Mouse (Mus musculus): ENCODE data around the gene Psmc3ip.

Psmc3ip gene

GRCm38 (mm10) chr11:101071810-101072428 is 23.3 kb downstream of the Psmc3ip start:
- DNase-seq = no peak

DNA sequence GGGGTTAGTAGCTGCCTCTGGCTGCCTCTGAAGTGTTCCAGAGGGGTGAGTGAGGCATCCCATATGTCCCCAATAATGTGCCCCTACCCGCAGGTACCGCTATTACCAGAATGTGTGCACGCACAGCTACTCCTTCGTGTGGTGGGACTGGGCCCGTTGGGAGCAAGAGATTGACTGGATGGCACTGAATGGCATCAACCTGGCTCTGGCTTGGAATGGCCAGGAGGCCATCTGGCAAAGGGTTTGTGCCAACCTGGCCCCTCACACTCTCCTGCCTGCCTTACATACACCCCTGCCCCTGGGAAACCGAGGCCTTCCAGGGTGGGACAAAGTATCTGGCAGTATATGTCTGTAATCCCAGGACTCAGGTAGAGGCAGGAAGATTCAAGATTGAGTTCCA is 24.2 kb downstream of the Psmc3ip start:
- no peak for DNase-seq

DNA sequence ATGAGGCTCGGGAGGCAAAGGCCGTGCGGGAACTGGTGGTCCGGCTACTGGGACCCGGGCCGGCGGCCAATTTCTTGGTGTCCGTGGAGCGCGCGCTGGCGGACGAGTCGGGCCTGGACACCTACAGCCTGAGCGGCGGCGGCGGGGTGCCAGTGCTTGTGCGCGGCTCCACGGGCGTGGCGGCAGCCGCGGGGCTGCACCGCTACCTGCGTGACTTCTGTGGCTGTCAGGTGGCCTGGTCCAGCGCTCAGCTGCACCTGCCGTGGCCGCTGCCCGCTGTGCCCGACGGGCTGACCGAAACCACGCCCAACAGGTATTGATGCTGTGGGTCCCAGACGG is 25.1 kb downstream of the Psmc3ip start:
- no peak for DNase-seq

DNA sequence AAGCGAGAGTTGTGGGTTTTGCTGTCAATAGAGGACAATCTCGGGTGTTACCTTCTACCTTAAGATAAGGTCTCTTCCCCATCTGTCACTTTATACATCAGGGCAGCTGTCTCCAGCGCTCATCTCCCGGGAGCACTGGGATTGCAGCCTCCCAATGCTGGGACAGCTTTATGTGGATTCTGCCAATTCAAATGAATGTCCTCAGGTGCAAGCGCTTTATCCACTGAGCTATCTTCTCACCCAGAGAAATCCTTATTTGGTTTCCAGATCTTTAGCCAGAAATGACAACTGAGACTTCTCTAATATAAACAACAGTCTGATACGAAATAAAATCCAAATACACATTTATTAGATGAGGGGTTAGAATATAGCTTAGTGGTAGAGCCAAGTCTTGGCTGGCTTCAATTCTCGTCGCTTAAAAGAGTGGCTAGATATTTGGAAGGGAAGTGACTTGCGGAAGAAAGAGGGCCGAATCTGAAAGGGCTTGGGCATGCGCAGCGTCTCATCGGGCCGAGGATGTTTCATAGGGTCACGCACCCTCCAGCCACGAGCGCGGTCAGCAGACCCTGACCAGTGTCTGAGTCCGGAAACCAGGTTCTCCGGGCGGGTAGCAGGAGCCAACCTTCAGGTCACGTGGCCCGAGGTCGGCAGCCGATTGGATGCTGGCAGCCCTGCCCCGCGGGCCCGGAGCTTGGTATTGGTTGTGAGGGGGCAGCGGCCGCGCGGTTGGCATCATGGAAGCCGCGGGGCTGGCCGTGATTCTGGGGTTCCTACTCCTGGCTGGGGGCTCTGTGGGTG is 25.6 kb downstream of the Psmc3ip start, which contains the start of gene Naglu:
Gene Naglu (plus strand): TSS at position 622 of the 798 bp plus-strand sequence.
- peak; percentile 96 for DNase-seq

- DNase-seq = peak; percentile 67
Measured at GRCm38 (mm10) chr11:101066549-101067412, 28.5 kb downstream of the Psmc3ip start.

GRCm38 (mm10) chr11:101065002-101065401 is 30.2 kb downstream of the Psmc3ip start:
- DNase-seq = no peak

DNA sequence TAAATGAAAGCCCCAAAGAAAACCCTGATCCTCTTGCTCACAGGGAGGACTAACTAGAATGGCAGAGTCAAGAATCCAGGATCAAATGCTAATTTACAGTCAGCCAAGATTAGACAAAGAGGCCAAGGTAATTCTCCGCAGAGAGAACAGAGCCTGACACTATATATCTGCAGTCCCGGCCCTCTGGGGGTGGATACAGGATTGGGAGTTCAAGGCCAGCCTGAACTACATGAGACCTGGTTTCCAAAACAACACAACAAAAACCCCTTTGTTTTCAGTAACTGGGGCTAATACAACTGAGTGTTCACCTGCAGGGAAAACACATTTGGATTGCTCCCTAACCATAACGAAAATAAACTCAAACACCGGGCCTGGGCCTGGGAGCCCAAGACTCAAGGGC is 30.8 kb downstream of the Psmc3ip start:
- DNase-seq = no peak

DNA sequence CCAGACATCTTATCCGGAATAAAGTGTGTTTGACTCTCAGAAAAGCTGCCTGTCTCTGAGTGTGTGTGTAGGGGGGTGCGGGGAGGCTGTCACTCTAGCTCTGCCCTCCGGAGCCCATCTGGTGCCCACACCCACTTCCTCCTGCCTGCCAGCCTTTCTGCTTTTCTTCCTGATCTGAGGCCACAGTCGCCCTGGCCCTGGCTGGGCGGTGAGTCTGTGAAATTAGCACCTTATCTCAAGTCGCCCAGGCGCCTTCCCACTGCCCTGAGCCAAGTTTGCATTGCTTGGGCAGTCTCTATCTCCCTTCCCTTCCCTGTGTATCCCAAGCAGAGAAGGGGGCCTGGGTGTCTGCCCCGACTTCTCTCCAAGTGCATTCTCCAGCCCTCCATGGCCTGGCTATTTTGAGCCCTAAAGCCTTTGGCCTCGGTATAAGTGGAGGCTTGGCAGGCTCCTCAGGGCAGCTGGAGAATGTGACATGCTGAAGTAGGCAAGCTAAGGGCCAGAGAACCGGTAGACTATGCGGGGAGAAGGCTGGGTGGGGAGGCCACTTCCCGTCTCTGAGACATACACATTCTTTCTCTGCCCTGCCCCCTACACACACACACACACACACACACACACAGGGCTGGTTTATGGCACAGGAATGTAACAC is 31.4 kb downstream of the Psmc3ip start:
- DNase-seq = no peak

DNA sequence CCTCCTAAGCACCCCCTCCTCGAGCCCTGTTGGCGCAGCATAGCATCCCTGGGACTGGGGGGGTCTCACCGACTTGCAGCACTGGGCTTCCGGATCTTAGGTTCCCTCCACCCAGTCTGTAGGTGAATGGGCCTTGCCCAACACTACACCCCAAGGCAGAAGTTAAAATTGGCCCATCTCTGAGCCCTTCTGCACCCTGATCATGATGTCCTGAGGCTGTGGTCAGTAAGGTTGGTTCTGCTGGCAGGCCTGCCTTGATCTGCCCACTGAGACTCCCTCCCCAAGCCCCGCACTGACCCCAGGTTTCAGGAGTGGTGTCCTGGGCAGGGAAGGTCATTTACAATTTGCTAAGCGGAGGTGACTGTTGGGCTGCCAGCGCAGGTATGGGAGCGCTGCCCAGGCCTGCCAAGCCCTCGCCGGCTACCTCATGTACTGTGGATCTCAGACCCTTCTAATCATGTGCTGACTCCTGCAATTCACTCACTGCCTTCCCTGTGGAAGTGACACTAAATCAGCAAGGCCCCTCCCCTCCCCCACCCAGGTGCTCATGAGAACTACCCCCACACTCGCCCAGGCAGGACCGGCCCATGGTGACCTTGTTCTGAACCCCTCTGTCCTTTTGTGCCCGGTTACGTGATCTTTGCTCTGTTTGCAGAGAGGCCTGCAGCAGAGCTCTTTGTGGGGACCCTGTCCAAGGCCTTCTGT is 32.1 kb downstream of the Psmc3ip start:
- no peak for DNase-seq

DNA sequence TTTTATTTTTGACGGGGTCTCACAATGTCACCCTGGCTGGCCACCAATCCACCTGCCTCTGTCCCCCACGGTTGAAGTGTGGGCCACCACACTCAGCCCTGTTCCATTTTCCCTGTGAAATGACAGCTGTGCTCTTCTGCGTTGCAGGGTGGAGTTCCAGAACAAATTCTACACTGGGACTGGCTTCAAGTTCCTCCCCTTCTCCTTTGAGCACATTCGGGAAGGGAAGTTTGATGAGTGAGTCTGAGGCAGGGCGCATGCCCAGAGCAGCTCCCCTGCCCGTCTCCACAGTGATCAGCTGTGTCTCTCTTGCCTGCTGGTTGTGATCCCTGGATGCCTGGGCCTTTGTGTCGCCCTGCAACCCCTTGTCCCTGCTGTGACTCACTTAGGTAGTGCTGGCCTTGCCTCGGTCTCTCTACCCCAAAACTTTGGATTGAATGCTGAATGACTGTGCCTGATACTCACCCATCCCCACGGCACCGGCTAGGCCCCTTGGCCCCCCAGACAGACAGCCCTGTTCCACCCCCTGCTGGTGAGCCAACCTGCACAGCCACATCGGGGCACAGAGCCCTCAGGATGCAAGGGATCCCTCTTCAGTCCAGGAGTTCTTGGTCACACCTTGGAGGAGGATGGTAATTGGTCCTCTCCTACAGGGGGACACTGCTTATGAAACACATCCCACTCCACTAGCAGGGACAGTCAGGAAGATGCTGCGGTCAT is 32.9 kb downstream of the Psmc3ip start:
- DNase-seq = no peak

DNA sequence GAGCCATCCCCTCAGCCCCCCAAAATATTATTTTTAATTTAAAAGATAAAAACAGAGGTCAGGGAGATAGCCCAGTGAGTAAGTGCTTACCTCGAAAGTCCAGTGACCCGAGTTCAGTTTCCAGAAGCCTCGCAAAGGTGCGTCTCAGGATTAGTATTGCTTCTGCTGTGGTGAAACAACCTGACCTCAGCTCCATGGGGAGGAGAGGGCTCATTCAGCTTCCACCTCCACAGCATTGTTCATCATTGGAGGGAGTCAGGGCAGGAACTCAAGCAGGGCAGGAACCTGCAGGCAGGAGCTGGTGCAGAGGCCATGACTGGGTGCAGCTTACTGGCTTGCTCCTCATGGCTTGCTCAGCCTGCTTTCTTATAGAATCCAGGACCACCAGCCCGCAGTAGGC is 34.2 kb downstream of the Psmc3ip start:
- no peak for DNase-seq

DNA sequence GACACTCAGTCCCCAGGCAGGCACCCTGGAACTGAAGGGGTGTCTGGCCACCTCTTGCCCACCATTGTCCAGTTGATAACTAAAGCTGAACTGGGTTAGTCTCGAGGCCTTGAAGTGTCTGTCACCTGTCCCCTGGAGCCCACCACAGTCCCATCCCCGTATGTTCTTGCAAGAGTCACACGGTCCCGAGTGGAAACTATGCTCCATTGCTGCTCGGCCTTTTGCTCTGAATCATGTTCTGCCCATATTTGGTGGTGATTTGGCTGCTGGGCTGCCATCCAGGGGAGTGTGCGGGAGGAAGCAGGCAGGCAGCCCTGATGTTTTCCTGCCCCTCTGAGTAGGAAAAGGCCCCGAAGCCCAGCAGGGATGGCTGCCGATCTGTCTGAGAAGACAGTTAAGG is 35.1 kb downstream of the Psmc3ip start:
- peak; percentile 70 for DNase-seq

GRCm38 (mm10) chr11:101059473-101059872 is 35.8 kb downstream of the Psmc3ip start:
- DNase-seq = no peak

- DNase-seq = no peak
Measured at GRCm38 (mm10) chr11:101058726-101059125, 36.5 kb downstream of the Psmc3ip start.

DNA sequence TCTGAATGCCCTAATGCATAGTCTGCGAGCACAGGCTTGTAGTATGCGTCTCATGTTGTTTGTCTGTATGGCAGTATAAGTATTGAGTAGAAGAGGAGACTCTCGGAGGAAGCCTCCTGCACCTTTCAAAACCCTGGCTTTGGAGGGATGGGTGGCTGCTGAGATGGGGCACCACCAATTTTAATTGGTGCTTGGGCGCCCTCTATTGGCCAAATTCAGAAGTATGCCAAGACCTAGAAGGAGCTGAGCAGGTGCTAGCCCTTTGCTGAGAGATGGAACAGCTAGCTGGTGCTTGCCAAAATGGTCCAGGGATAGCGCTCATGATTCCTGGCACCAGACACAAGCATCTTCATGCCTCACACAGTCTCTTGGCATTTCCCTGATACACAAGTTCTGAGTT is 37.4 kb downstream of the Psmc3ip start:
- peak; percentile 71 for DNase-seq

DNA sequence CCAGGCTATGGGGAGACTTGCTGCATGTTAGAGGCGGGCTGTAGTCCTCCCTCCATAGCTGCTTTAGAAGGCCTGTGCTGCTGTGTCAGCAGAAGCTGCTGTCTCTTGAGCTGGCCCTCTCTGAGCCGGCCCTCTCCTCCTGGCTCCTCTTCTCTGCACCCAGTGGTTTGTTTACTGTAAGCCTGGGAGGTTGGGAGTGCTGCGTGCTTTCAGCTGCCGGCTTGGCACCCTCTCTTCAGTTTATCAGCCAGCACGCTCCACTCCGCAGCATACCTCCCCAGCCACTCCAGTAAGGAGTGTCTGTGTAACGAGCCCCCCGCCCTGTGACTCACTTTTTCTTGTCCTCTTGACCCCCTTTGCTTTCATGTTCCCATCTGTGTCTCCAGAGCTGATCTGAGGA is 38.4 kb downstream of the Psmc3ip start:
- DNase-seq = no peak

GRCm38 (mm10) chr11:101055418-101055817 is 39.8 kb downstream of the Psmc3ip start:
- no peak for DNase-seq

DNA sequence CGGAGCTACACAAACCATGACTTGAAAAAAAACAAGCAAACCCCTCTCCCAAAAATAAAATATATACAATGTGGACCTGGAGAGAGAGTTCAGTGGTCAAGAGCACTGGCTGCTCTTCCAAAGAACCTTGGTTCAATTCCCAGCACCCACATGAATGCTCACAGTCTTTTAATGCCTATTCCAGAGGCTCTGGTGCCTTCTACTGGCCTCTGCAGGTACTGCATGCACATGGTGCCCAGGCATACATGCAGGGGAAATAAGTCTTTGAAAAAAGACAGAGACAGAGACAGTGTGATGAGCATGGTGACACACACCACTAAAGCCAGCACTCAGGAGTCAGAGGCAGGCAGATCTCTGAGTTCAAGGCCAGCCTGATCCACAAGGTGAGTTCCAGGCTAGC is 41.3 kb downstream of the Psmc3ip start:
- DNase-seq = no peak

DNA sequence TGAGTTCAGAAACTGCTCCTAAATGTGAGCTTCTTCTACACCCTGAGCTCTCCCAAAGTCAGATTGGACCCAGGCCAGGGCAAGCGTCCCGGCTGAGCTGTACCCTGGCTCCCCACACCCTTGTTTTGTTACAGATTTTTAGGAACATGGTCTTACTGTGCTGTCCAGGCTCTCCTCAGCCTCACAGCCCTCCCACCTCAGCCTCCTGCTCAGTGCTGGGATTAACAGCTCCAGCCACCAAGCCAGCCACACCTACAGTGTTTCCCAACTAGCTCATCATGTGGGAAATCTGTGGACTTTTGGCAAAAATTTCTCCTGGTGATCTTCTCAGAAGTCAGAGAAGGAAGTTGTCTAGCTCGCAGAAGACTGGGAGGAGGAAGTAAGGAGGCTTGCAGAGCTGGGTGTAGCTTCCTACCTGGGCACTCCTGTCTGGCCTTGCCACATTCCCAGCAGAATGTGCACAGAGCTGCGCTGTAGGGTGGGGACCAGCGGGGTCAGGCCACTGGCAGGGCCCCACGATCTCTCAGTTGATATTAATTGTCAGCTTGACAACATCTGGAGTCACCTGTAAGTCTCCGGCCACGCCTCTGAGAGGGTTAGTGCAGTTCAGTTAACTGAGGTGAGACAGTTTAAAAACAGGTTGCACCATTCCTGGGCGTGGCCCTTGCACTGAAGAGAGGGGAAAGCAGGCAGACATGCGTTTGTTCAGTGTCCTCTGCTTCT is 42.3 kb downstream of the Psmc3ip start:
- DNase-seq = no peak

DNA sequence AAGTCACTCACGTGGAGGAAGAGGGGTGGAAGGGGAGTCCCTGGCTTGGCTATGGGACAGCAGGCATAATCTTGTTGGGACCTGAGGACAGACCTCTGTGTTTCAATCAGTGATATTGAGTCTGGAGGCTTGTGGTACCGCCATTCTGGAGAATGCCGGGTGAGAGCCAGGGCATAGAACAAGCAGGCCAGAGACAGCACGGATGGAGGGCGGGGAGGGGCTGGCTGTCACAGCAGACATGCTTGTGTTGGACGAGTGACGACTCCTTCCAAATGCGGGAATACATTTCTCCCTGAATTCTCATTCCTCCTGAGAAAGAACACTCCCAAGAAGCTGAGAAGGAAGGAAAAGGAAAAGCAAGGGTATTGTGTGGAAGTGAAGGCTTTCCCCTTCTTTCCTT is 43.6 kb downstream of the Psmc3ip start:
- no peak for DNase-seq

GRCm38 (mm10) chr11:101051051-101051493 is 44.2 kb downstream of the Psmc3ip start:
- DNase-seq = no peak

All from right cerebral cortex, postnatal 25 days (tissue).